ENCODE assay signal across 9 mouse cellular contexts in genomic region chr15:91709207-91710130, GRCm38 (mm10). TPM values are rescaled to one million over a fixed set of nuclear protein-coding genes. Genes with fewer than 3 reads are reported as not detected.
DNase-seq lines count a peak whose midpoint lies in the region; ATAC-seq and TF ChIP-seq lines count a peak whose summit lies in the region.
"Had no signal": no experiment of that assay in that cellular context is flagged by ENCODE, and none has a peak within 500 bp of the region (broad histone marks: within the 10 kb centered on the region; RNA-seq: fewer than 3 reads in every experiment).

No protein-coding gene starts in this region.

- no peak overlapping the region for H3K9ac ChIP-seq in stomach, embryonic 14.5 days (replicated peaks; ENCODE audit: low read depth, low read length)

- TF ChIP-seq CTCF in testis, adult 2 months (IDR thresholded peaks at IDR 0.05; ENCODE audit: control insufficient read depth, insufficient read depth, insufficient replicate concordance, low read depth, low read length) = no peak

- H3K9me3 ChIP-seq in limb, embryonic 10.5 days (replicated peaks) = no peaks in the 10 kb centered on the region
- H3K9me3 ChIP-seq in stomach, embryonic 14.5 days (ENCODE audit: control insufficient read depth, low read depth, low read length) = no peaks in the 10 kb centered on the region

- 30% methylated on average over 29 of the region's 29 CpGs for whole genome bisulfite sequencing in limb, embryonic 10.5 days
- WGBS in stomach, embryonic 14.5 days = 33% methylated on average over 29 of the region's 29 CpGs

- no peaks in the 10 kb centered on the region for H3K27me3 ChIP-seq in testis, adult 2 months (ENCODE audit: control insufficient read depth, insufficient read depth, low read length)
- H3K27me3 ChIP-seq in limb, embryonic 10.5 days (ENCODE audit: low read depth, poor library complexity, severe bottlenecking) = peaks cover 10% of the 10 kb centered on the region; the same call in 1 of the 2 replicates
- no peaks in the 10 kb centered on the region for H3K27me3 ChIP-seq in stomach, embryonic 14.5 days (ENCODE audit: control insufficient read depth, insufficient read depth, low read length)

- no peaks in the 10 kb centered on the region for H3K36me3 ChIP-seq in testis, adult 2 months (ENCODE audit: control insufficient read depth, insufficient read depth, low read length)
- H3K36me3 ChIP-seq in limb, embryonic 10.5 days = no peaks in the 10 kb centered on the region
- no peaks in the 10 kb centered on the region for H3K36me3 ChIP-seq in stomach, embryonic 14.5 days (ENCODE audit: control insufficient read depth, insufficient read depth, low read length)
- H3K36me3 ChIP-seq: G1E had no signal

- peaks cover 3% of the 10 kb centered on the region; the same call in 1 of the 2 replicates for H3K4me1 ChIP-seq in testis, adult 2 months (ENCODE audit: control insufficient read depth, insufficient read depth, low read length)
- no peaks in the 10 kb centered on the region for H3K4me1 ChIP-seq in limb, embryonic 10.5 days
- no peaks in the 10 kb centered on the region for H3K4me1 ChIP-seq in stomach, embryonic 14.5 days (ENCODE audit: control insufficient read depth, insufficient read depth, low read length)

- peak; percentile 39; the same call in 1 of the 2 replicates for ATAC-seq in frontal cortex, adult (ENCODE audit: low TSS enrichment)
- ATAC-seq in stomach, embryonic 14.5 days (ENCODE audit: insufficient number of reproducible peaks, insufficient read depth, low FRiP score, low read depth) = no peak

- H3K4me3 ChIP-seq in testis, adult 2 months (ENCODE audit: control insufficient read depth, low read depth, low read length) = peak overlapping the region; percentile 20
- H3K4me3 ChIP-seq in limb, embryonic 10.5 days = peak overlapping the region; percentile 35
- H3K4me3 ChIP-seq in stomach, embryonic 14.5 days (ENCODE audit: low read depth, low read length) = peak overlapping the region; percentile 13; the same call in 1 of the 2 replicates

- peak overlapping the region; percentile 35 for H3K4me2 ChIP-seq in stomach, embryonic 14.5 days (replicated peaks; ENCODE audit: low read depth, low read length)

- H3K27ac ChIP-seq in testis, adult 2 months (ENCODE audit: control insufficient read depth, insufficient read depth, low read depth, low read length) = no peak overlapping the region
- H3K27ac ChIP-seq in limb, embryonic 10.5 days = no peak overlapping the region
- no peak overlapping the region for H3K27ac ChIP-seq in stomach, embryonic 14.5 days (ENCODE audit: low read length)

- no peak for TF ChIP-seq POLR2A in testis, adult 2 months (IDR thresholded peaks at IDR 0.05; ENCODE audit: control insufficient read depth, low read depth, low read length)

- DNase-seq in frontal cortex, postnatal 14 days (ENCODE audit: low spot score in 2 of 2) = no peak
- no peak for DNase-seq in testis, postnatal 10 days (ENCODE audit: low spot score)
- no peak for DNase-seq in limb, embryonic 10.5 days (ENCODE audit: low spot score)
- DNase-seq in thymus, postnatal 25 days = no peak
- no peak for DNase-seq in thymus, postnatal 10 days (ENCODE audit: low spot score in 2 of 2)

RNA-seq across cellular contexts. Expression of gene Lrrk2, which starts 36.5 kb away (rescaled TPM):
- polyA plus RNA-seq in testis, adult 2 months (2012; rRNA removed) = 3.9 and 4.2 TPM in 2 replicates
- 1.4 and 2.0 TPM in 2 replicates for polyA plus RNA-seq in limb, embryonic 10.5 days (2016; fragmentation: Nextera tagmentation; extraction: Ambion mirVana)
- polyA plus RNA-seq in stomach, embryonic 14.5 days (2014; fragmentation: Nextera tagmentation; extraction: Ambion mirVana) = 6.3 and 6.5 TPM in 2 replicates
- polyA plus RNA-seq: G1E had no signal
